Mouse (Mus musculus) MEL (cell line): ENCODE data around the gene Strip1.

Experiments
- CHD1 ChIP-seq: IDR thresholded peaks from 2 replicates; pipeline ENCODE4 v1.6.1; 2012; ENCODE audit warnings: low read depth, mild to moderate bottlenecking, inconsistent platforms, low read length, improper control_type of control experiment
- CTCF ChIP-seq, 3 experiments: IDR thresholded peaks in 2 of 3; conservative IDR thresholded peaks in 1 of 3; 2 replicates each; pipeline ENCODE4 v1.5.1; 2011 to 2012; ENCODE audit warnings: low read length in 3 of 3, low read depth in 2 of 3, mild to moderate bottlenecking in 2 of 3, improper control_type of control experiment in 1 of 3, inconsistent platforms in 1 of 3, mixed read lengths in 1 of 3, moderate library complexity in 1 of 3; ENCODE audit not compliant: control insufficient read depth in 1 of 3, insufficient read depth in 1 of 3, poor library complexity in 1 of 3, severe bottlenecking in 1 of 3
- EP300 ChIP-seq, 2 experiments: IDR thresholded peaks; 2 replicates each; pipeline ENCODE4 v1.6.1; 2011; ENCODE audit warnings: improper control_type of control experiment in 2 of 2, low read length in 2 of 2, low read depth in 1 of 2, mild to moderate bottlenecking in 1 of 2
- HCFC1 ChIP-seq: IDR thresholded peaks from 2 replicates; pipeline ENCODE4 v1.6.1; 2012; ENCODE audit warnings: low read depth, mild to moderate bottlenecking, inconsistent platforms, low read length, improper control_type of control experiment, moderate library complexity
- KAT2A ChIP-seq: conservative IDR thresholded peaks from 2 replicates; pipeline ENCODE4 v1.6.1; 2012; ENCODE audit warnings: low read depth, low read length, improper control_type of control experiment, inconsistent platforms
- MAFK ChIP-seq: IDR thresholded peaks from 2 replicates; pipeline ENCODE4 v1.6.1; 2011; ENCODE audit warnings: low read depth, mild to moderate bottlenecking, low read length, improper control_type of control experiment, borderline replicate concordance
- MAX ChIP-seq: IDR thresholded peaks from 2 replicates; pipeline ENCODE4 v1.6.1; 2011; ENCODE audit warnings: low read length, improper control_type of control experiment
- POLR2A ChIP-seq, 2 experiments: IDR thresholded peaks; 2 replicates each; pipeline ENCODE4 v1.6.1; 2011 to 2012; ENCODE audit warnings: low read length in 2 of 2, mild to moderate bottlenecking in 2 of 2, control low read depth in 1 of 2, improper control_type of control experiment in 1 of 2, low read depth in 1 of 2, moderate library complexity in 1 of 2; ENCODE audit not compliant: control insufficient read depth in 1 of 2, insufficient read depth in 1 of 2, poor library complexity in 1 of 2
- RAD21 ChIP-seq: IDR thresholded peaks from 2 replicates; pipeline ENCODE4 v1.6.1; 2011; ENCODE audit warnings: mild to moderate bottlenecking, low read depth, low read length, improper control_type of control experiment
- RCOR1 ChIP-seq: IDR thresholded peaks from 2 replicates; pipeline ENCODE4 v1.6.1; 2012; ENCODE audit warnings: low read depth, mild to moderate bottlenecking, inconsistent platforms, low read length, improper control_type of control experiment
- SMC3 ChIP-seq: IDR thresholded peaks from 2 replicates; pipeline ENCODE4 v1.6.1; 2011; ENCODE audit warnings: low read depth, low read length, improper control_type of control experiment
- TCF12 ChIP-seq: IDR thresholded peaks from 2 replicates; pipeline ENCODE4 v1.6.1; 2014; ENCODE audit warnings: low read depth, mild to moderate bottlenecking, inconsistent platforms, low read length, improper control_type of control experiment, moderate library complexity
- USF2 ChIP-seq, 2 experiments: IDR thresholded peaks; 2 replicates each; pipeline ENCODE4 v1.6.1; 2011 to 2012; ENCODE audit warnings: improper control_type of control experiment in 2 of 2, low read length in 2 of 2, borderline replicate concordance in 1 of 2, inconsistent platforms in 1 of 2, low read depth in 1 of 2, mild to moderate bottlenecking in 1 of 2; ENCODE audit not compliant: insufficient read depth in 1 of 2
- ZNF384 ChIP-seq: IDR thresholded peaks from 2 replicates; pipeline ENCODE4 v1.6.1; 2012; ENCODE audit warnings: low read depth, mild to moderate bottlenecking, inconsistent platforms, low read length, improper control_type of control experiment

DNA sequence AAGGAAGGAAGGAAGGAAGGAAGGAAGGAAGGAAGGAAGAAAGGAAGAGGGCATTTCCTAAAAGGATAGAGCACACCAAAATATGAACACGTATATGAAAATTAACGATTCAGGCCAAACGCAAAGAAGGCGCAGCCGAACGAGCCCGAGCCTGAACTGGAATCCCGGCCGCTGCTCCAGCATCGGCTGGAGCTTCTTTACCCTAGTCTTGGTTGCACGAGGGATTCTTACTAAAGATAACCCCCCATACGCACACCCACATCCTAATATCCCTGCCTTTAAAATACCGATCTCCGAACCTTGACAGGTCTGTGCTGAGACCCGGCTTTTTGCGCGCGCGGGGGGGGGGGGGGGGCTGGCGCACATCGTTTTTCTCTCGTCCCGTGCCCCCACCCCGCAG, 34.4 kb downstream of the Strip1 start:
- TF ChIP-seq EP300 (IDR thresholded peaks at IDR 0.05; ENCODE audit: low read depth in 1 of 2, low read length in 2 of 2) (no peak), HCFC1 (no peak), MAFK (no peak), RAD21 (no peak), MAX (no peak), CHD1 (no peak), KAT2A (no peak), TCF12 (no peak), ZNF384 (no peak), POLR2A (IDR thresholded peaks at IDR 0.05; ENCODE audit: control insufficient read depth in 1 of 2, insufficient read depth in 1 of 2, low read depth in 1 of 2, low read length in 2 of 2, poor library complexity in 1 of 2) (no peak), CTCF (IDR thresholded peaks at IDR 0.05 in 2 of 3, conservative IDR thresholded peaks at IDR 0.05 in 1 of 3; ENCODE audit: control insufficient read depth in 1 of 3, insufficient read depth in 1 of 3, low read depth in 2 of 3, low read length in 3 of 3, poor library complexity in 1 of 3, severe bottlenecking in 1 of 3) (no peak), USF2 (IDR thresholded peaks at IDR 0.05; ENCODE audit: borderline replicate concordance in 1 of 2, insufficient read depth in 1 of 2, low read depth in 1 of 2, low read length in 2 of 2) (no peak), SMC3 (no peak), RCOR1 (no peak)
